Mouse (Mus musculus) gastrocnemius, adult 18-20 months (tissue): ENCODE results near the gene Trib3. TPM values are rescaled to one million over a fixed set of nuclear protein-coding genes. Genes with fewer than 3 reads are reported as not detected.

ENCODE experiments used
- DNase-seq: peaks from one replicate; pipeline ENCODE4 v3.0.0; 2021; ENCODE audit warnings: low spot score
- total RNA-seq, 2 experiments: library from RNA; stranded (reverse); gene quantifications; 2 replicates each; pipeline ENCODE4 v1.2.3; 2021

Trib3 gene
- total RNA-seq, 2 experiments from 2014 or later, result 0.55 to 1.5 TPM

GRCm38 (mm10) chr2:152347722-152348121 is 3.9 kb upstream of the Trib3 start:
- no peak for DNase-seq

DNA sequence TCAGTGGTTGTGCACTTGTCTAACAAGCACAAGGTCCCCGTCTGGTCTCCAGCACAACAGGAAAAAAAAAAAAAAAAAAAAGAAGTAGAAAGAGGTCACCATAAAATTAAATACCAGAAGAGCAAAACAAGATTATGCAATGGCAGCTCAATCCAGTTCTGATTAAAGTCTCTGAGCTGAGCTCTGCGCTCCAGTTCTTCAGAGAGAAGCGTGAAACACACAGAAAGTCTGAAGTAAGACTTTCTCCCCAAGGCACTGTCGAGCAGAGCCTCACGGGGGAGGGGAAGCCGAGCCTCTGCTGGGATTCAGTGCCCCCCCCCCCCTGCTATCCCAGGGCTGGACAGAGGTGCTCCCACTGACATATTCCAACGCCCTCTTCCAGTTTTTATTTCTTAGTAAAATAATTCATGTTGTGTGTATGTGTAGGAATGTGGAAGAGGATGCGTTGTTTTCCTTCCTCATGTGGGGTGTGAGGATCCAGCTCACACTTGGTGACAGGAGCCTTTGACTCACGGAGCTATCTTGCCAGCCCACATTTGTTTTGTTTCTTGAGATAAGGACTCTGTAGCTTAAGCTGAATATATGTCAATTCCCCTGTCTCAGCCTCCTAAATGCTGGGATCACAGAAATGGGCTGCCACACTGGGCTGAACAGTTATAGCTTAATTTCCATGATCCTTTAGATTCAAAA is 3.1 kb upstream of the Trib3 start:
- no peak for DNase-seq

GRCm38 (mm10) chr2:152345393-152345792 is 1.6 kb upstream of the Trib3 start:
- DNase-seq, result no peak

DNA sequence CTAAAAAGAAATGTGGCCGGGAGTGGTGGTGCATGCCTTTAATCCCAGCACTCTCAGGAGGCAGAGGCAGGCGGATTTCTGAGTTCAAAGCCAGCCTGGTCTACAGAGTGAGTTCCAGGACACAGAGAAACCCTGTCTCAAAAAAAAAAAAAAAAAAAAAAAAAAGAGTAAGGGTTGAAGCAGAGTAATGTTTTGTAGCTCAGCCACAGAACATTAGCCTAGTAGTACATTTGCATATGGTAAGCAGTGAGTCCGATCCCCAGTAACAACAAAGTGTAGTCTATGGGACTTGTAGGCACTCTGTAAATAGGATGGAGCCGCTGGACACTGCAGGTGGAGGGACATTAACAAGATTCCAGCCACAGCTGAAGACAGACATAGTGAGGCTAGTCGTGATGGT is 1.1 kb upstream of the Trib3 start:
- no peak for DNase-seq

- DNase-seq, result no peak
Measured at GRCm38 (mm10) chr2:152344361-152344760, 529 bp upstream of the Trib3 start.

GRCm38 (mm10) chr2:152339631-152340179 is 4.1 kb downstream of the Trib3 start:
- DNase-seq, result no peak

DNA sequence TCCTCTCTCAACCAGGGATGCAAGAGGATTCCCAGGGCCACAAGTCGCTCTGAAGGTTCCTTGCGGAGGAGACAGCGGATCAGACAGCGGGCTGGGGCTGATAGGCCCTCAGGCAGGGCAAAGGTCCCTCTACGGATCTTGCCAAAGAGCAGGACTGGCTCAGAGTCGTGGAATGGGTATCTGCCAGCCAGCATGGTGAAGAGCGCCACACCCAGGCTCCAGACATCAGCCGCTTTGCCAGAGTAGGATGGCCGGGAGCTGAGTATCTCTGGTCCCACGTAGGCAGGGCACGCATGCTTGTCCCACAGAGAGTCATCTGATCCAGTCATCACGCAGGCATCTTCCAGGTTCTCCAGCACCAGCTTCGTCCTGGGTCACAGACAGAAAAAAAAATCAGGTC is 5.5 kb downstream of the Trib3 start:
- no peak for DNase-seq

GRCm38 (mm10) chr2:152337591-152338212 is 6.1 kb downstream of the Trib3 start:
- DNase-seq, result no peak

DNA sequence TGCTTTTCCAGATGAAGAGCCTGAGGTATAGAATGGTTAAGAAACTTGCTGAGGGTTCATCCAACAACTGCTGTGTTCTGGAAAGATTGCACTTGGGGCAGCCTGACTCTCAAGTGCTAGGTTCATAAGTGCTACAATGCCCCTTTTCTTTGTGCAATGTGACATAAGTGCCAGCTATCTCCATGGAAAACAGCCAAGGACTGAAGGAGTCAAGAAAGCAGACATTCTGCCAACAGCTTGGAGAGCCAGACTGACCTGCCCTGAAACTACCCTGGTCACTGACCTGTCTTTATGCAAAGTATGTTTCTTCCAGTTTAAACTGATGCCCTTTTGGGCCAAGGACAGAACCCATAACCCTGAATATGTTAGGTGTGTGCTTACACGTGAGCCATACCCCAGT is 7.0 kb downstream of the Trib3 start:
- DNase-seq, result no peak

- no peak for DNase-seq
Measured at GRCm38 (mm10) chr2:152335289-152335820, 8.5 kb downstream of the Trib3 start.

DNA sequence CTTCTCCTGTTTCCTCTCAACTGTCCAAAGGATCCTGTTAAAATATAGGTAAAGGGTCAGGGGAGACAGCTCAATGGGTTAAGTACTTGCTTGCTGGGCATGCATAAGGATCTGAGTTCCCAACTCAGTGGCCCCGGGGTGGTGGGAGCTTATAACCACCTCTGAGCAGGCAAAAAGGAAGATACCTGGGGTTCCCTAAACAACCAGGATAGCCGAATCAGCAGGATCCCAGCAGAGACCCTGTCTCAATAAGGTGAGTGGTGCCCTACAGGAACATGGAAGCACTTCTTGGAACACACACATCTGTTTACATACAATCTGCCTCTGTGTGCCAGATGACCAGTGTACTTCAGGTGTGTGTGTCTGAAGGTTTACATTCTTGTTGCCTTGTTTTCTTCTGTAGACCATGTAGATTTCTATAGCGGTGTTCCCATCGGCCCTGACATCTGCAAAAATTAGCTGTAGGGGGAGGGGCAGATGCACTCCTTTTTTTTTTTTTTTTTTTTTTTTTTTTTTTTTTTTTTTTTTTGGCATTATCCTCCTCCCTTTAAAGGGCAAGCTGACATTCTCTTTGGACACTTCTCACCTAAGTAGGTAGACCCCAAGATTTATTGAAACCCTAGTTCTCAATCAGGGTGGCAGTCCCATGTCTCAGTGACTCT is 10.4 kb downstream of the Trib3 start:
- no peak for DNase-seq

DNA sequence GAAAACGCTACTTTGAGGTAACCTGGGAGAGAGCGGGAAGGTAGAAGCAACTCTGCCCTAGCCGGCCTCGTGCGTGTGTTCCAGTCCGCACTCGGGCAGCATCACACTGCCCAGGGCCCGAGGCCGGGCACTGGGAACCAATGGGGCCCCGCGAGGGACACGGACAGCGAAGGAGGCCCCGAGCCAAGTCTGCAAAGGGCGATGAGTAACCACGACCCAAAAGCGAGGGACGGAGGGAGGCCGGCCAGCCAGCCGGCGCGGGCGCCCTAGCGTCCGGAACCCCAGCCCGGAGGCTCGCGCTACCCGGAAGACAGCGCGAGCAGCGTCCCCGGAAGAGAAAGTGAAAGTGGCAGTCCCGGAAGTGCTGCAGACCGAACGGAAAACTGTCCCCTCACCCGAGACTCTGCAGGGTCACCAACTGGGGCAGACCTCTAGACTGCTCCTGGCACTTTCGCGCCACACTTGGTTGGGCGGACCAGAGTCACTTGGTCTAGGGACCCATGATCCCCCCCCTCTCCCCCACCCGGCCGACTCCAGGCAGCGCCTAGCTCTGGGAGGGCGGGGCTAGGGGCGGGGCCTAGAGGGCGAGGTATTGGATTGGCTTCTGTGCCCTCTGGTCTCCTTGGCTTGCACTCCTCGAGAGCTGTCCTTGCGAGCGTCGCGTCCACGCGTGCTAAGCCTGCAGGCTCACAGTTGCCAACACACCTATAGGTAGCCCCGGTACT is 11.6 kb downstream of the Trib3 start, which contains the start of gene Rbck1:
Gene Rbck1, minus strand, starts transcription at position 553 of the 725 bp plus-strand sequence.
- peak; percentile 91 for DNase-seq

GRCm38 (mm10) chr2:152330858-152331423 is 12.9 kb downstream of the Trib3 start:
- DNase-seq, result no peak

GRCm38 (mm10) chr2:152327980-152328379 is 15.9 kb downstream of the Trib3 start:
- no peak for DNase-seq

GRCm38 (mm10) chr2:152326654-152327053 is 17.2 kb downstream of the Trib3 start:
- DNase-seq, result no peak

GRCm38 (mm10) chr2:152326157-152326556 is 17.7 kb downstream of the Trib3 start:
- no peak for DNase-seq

- no peak for DNase-seq
Measured at GRCm38 (mm10) chr2:152324842-152325241, 19.0 kb downstream of the Trib3 start.

DNA sequence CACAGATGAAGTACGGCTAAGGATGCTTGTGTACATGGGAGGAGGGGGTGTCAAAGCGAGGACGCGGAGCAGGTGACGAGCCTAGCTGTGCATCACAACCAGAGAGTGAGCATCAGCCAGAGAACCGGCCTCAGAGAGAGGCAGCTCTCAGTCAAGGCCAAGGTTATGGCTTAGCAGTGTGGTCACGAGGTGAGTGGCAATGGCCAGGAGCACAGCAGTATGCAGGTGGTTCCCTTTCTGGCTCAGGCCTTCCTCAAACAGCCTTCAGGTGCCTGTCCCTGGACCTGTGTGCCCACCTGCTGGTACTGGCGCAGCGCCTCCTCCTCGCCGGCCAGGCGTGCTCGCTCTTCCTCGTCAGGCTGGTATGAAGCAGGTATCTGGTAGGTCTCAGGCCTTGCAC is 19.9 kb downstream of the Trib3 start:
- no peak for DNase-seq

- DNase-seq, result no peak
Measured at GRCm38 (mm10) chr2:152322198-152322597, 21.6 kb downstream of the Trib3 start.

GRCm38 (mm10) chr2:152321558-152321957 is 22.3 kb downstream of the Trib3 start:
- DNase-seq, result no peak

DNA sequence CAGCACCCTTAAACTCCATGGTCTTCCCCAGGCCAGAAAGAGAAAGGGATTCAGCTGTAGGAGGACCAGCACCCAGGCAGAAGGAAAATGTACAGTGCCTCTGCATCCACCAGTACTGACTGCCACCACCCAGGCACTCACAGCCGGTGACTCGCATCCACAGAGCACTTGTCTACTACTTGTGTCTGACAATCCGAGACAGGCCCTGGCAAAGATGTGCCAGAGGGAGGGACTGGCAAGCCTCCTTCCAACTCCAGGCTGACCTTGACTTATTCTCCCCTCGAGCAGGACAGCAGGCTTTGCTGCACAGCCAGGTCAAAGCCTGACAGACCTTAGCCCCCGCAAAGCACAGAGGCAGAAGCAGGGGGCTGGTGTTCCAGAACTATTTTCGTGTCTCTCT is 26.8 kb downstream of the Trib3 start:
- DNase-seq, result no peak
